Mouse (Mus musculus): ENCODE measurements around the gene Cc2d2b.

- TF ChIP-seq CEBPB (IDR thresholded peaks at IDR 0.05; ENCODE audit: insufficient read depth, poor library complexity, severe bottlenecking) (no peak), POLR2A (IDR thresholded peaks at IDR 0.05; ENCODE audit: insufficient read length, low read depth) (no peak), POLR2AphosphoS2 (IDR thresholded peaks at IDR 0.05; ENCODE audit: insufficient read length, low read depth) (no peak), E2F4 (IDR thresholded peaks at IDR 0.05; ENCODE audit: insufficient read depth) (no peak), MYOD1 (IDR thresholded peaks at IDR 0.05; ENCODE audit: control insufficient read depth in 1 of 3, insufficient read length in 2 of 3, low read depth in 2 of 3) (no peak), MAX (IDR thresholded peaks at IDR 0.05; ENCODE audit: low read depth) (no peak), USF1 (IDR thresholded peaks at IDR 0.05; ENCODE audit: low read depth) (no peak), MYOG (IDR thresholded peaks at IDR 0.05; ENCODE audit: control insufficient read depth in 1 of 3, insufficient read depth in 1 of 3, insufficient read length in 2 of 3, low read depth in 2 of 3) (no peak), REST (IDR thresholded peaks at IDR 0.05; ENCODE audit: insufficient read depth, insufficient read length) (no peak)
Observed at GRCm38 (mm10) chr19:40815645-40816183, 67.2 kb downstream of the Cc2d2b start.
